Comparison of ENCODE assay signal across 15 mouse cellular contexts in genomic region chr11:15698001-15698756, GRCm38 (mm10).
"Had no signal": no experiment of that assay in that cellular context is flagged by ENCODE, and none has a peak within 500 bp of the region (broad histone marks: within the 10 kb centered on the region; RNA-seq: fewer than 3 reads in every experiment).

No protein-coding gene starts in this region.

- H3K4me1 ChIP-seq: kidney, embryonic 15.5 days; limb, embryonic 10.5 days; midbrain, embryonic 13.5 days; neural tube, embryonic 15.5 days had no signal

- H3K4me2 ChIP-seq: kidney, embryonic 15.5 days; midbrain, embryonic 13.5 days; neural tube, embryonic 15.5 days had no signal

- H3K9ac ChIP-seq: kidney, embryonic 15.5 days; midbrain, embryonic 13.5 days; neural tube, embryonic 15.5 days had no signal

- H3K27ac ChIP-seq: kidney, embryonic 15.5 days; left cerebral cortex, adult 2 months; limb, embryonic 10.5 days; midbrain, embryonic 13.5 days; neural tube, embryonic 15.5 days had no signal

- H3K4me3 ChIP-seq: kidney, embryonic 15.5 days; left cerebral cortex, adult 2 months; limb, embryonic 10.5 days; midbrain, embryonic 13.5 days; myocyte; neural tube, embryonic 15.5 days had no signal

- DNase-seq: kidney, adult 18-20 months; kidney, postnatal 25 days; lung, adult 2 months; lung, postnatal 36 days; right cerebral cortex, adult 18-20 months; right cerebral cortex, postnatal 25 days; thymus, adult 18-20 months; thymus, postnatal 14 days had no signal

- H3K9me3 ChIP-seq: kidney, embryonic 15.5 days; limb, embryonic 10.5 days; midbrain, embryonic 13.5 days; neural tube, embryonic 15.5 days had no signal

- H3K27me3 ChIP-seq: kidney, embryonic 15.5 days; midbrain, embryonic 13.5 days; neural tube, embryonic 15.5 days had no signal

- ATAC-seq: lung, postnatal 0 days; midbrain, embryonic 13.5 days had no signal

- H3K36me3 ChIP-seq: kidney, embryonic 15.5 days; limb, embryonic 10.5 days; midbrain, embryonic 13.5 days; neural tube, embryonic 15.5 days had no signal
